Mouse (Mus musculus) fat pad, adult 2 months (tissue): Measurements from ENCODE around the gene Cfap161.

Source experiments
- DNase-seq: peaks from one replicate; pipeline ENCODE4 v3.0.0-alpha.2; 2011; ENCODE audit warnings: low read depth, low spot score; ENCODE audit errors: extremely low read depth

Cfap161 gene

DNA sequence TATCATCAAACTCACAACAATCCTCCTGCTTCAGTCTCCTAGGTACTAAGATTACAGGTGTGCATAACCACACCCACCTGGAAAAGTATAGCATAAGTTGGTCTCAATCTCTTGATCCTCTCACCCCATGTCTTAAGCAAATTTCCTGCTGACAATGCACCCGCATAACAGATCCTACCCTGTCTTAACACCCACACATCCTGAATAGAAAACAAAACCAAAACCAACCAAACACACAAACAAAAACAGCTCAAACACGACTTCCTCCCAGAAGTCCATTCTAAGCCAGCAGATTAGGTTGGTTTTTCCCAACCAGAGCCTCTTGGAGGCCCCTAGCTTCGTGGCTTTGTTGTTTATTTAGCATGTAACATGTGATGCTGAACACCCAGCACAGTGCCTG is 52.0 kb downstream of the Cfap161 start:
- DNase-seq = no peak

- DNase-seq = no peak
Observed at GRCm38 (mm10) chr7:83742026-83742425, 52.7 kb downstream of the Cfap161 start.

DNA sequence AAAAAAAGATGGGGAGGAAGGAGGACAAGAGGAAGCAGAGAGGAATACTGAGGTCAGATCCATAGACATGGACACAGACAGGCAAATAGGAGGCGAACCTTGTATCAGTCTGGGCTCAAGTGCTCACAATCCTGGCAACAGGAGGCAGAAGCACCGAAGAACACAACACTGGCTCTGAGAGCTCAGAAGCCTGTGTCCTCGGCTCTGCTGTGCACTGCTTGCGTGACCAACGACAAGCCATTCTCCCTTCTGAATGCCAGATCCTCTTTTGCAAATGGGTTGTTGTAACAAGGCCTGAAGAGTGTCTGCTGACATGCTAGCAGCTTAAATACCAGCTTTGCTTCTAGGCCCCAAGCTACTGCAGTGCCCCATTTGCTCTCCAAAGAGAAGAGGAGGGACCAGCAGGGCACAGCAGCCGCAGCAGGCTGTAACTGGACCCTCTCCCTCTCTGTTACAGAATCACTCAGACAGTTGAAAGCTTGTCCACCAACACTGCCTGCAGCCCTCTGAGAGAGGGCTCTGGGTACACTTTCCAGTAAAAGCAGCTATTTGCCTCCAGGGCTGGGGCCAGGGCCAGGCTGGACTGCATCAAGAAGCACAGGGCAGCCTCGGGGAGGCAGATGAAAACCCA is 54.9 kb downstream of the Cfap161 start:
- no peak for DNase-seq

DNA sequence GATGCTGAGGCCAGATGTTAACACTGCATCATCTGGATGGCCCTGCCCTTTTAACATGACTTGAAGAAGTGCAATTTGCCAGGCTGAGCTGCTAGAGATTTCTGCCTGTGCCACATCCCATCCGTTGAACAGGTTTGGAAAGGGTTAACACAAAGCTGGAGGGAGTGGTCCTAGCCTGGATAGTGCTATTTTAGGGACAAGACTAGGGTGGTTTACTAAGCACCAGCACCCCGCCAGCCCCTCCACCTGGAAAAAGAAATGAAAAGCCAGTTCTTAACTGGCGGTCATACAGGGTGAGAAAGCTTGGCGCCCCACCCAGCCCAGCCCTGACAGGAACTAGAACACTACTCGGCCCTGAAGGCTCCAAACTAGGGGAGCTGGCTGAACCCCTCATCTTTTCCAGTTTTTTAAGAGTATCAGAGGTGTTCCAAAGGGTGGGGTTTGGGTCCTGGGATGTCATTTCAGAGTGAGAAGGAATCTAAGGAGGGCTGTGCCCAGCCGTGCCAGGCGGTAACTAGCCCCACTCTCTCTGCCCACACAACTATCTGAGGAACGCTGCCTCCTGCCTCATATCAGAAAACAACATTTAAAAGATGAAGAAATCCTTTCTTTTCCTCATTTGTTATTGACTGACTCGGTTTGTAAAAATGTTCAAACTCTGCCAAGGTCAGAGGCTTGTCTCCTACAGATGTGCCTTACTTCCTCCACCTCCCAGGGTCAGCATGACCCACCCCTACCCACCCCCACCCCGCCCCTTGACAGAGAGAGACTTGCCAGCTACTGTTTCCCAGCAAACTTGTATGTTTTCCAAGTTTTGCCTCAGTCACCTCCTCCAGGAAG is 55.8 kb downstream of the Cfap161 start:
- DNase-seq = no peak

- no peak for DNase-seq
Observed at GRCm38 (mm10) chr7:83737914-83738490, 56.7 kb downstream of the Cfap161 start.

DNA sequence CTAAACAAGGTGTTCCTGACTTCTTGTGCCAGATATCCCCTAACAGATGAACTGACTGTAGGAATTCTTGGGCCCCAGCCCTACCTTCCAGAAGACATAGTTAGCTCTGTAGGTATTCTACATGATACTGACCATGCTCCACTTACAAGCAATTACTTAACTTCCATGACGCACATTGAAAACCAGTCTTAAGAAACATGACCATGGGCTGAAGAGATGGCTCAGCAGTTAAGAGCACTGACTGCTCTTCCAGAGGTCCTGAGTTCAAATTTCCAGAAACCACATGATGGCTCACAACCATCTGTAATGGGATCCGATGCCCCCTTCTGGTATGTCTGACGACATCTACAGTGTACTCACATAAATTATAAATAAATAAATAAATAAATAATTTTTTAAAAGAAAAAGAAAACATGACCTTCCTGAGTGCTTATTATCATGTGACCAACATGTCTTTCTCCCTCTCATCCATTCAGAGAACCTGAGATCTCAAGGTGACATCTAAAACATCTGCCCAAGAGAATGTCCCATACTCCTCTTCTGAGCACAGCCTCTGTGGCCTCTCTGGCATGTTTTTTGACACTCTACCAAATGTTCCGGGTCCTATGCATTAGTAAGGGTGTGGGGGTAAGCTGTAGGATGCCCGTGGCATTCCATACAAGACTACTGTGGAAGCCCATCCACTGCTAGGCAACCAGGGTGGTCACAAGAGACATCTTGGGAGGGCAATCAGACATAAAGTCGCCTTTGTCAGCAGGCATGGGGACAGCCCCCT is 58.2 kb downstream of the Cfap161 start:
- DNase-seq = no peak

- DNase-seq = no peak
Observed at GRCm38 (mm10) chr7:83735108-83735781, 59.4 kb downstream of the Cfap161 start.

- DNase-seq = no peak
Observed at GRCm38 (mm10) chr7:83734671-83735082, 60.0 kb downstream of the Cfap161 start.

DNA sequence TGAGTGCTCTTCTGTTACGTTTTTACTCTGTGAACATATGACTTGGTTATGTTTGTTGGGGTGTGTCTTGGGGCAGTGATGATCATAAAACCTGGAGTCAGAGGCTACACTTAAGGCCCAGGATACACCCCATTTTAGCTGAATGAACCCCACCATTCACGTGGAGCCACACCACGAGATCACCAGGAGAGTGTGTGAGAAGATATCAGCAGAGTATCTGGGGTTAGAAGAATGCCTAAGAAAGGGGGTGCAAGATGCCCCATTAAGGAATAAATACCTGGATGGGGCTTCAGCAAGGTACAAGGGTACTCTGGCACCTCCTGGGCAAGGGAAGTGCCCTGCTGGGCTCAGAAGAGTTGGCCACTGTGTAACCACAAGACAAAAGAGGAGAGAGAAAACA is 60.4 kb downstream of the Cfap161 start:
- no peak for DNase-seq

GRCm38 (mm10) chr7:83732781-83733180 is 61.9 kb downstream of the Cfap161 start:
- DNase-seq = no peak

GRCm38 (mm10) chr7:83731961-83732666 is 62.6 kb downstream of the Cfap161 start:
- DNase-seq = no peak

GRCm38 (mm10) chr7:83731297-83731696 is 63.4 kb downstream of the Cfap161 start:
- DNase-seq = no peak

DNA sequence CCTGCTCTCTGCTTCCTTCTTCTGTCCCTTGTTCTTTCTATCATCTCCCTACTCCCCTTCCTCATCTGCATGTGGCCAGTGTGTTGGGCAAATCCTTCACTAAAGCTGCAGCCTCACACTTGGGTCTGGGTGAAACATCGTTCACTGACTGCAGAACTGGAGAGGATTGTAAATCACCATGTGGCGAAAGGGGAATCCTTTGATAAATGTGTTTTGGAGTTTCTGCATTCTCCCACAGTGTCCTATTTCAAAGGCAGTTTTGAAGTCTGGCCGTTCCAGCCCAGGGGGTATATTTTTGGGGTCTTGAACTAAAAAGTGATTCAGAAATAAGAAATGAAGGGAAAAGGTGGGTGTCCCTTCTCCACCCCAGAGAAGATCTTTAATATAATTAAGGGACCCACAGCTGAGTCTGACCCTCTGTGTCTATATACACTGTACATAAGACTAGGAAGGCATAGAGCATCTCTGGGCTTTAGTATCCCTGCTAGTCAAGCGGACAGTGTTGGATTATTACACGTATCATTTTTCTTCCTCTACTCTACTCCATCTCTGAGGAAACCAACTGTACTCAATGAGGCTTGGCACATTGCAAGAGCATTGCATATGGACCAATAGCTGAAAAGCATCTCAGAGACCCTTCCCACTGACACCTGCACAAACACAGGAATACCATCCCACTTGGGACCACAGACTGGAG is 67.6 kb downstream of the Cfap161 start:
- no peak for DNase-seq

DNA sequence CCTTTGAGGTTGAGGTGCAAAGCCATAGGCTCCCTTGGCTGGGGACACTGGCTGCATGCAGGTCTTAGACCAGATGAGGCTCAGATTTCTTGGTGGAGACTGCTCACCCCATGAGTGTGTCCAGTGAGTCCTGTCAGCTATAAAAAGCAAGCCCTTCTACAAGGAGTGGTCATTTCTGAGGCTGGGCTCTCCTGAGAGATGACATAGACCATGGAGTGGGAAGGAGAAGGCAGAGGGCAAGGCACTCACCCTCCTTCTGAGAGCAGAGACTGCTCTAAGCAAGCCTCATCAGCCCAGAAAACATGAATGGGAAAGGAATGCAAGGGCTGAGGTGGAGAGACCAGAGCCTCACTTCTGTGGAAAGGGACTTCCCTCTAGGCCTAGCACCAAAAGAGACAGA is 68.9 kb downstream of the Cfap161 start:
- no peak for DNase-seq

DNA sequence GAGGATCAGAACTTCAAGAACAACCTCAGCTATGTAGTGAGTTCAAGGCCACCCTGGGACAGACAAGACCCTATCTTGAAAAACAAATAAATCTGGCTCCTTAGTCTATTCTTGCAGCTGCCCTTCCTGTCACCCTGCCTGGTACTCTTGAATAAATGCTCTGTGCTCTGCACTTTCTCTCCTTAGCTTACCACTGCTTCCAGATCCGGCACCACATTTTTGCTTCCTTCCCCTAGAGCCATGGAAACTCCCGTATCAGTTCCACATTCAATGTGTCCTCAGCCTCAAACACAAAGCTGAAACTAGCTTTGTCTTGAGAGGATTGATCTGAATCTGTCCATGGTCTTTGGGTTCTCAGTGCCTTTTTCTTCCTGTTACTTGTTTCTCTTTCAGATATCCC is 70.1 kb downstream of the Cfap161 start:
- no peak for DNase-seq
